Mouse (Mus musculus): ENCODE measurements around the gene Surf2. TPM values are rescaled to one million over a fixed set of nuclear protein-coding genes. Genes with fewer than 3 reads are reported as not detected.
A peak's percentile ranks its signal among the peaks of the same experiment; 100 is the strongest.

The Surf2 gene
- polyA plus RNA-seq, 1 experiment from 2014 or later = 44.5 TPM

GRCm38 (mm10) chr2:26927745-26928476, 11.7 kb downstream of the Surf2 start:
- H3K27ac ChIP-seq (ENCODE audit: low read depth, low read length) = no peak overlapping the region
- DNase-seq (ENCODE audit: low spot score) = no peak
- 92% methylated on average over 6 of the region's 6 CpGs for WGBS
- no peaks in the 10 kb centered on the region for H3K9me3 ChIP-seq (ENCODE audit: control insufficient read depth, low read length)
- H3K4me2 ChIP-seq (ENCODE audit: low read depth, low read length, severe bottlenecking) = no peak overlapping the region
- ATAC-seq (replicated peaks; ENCODE audit: low FRiP score) = no peak
- H3K4me1 ChIP-seq (replicated peaks; ENCODE audit: control insufficient read depth, insufficient read depth, low read length) = peaks cover 8% of the 10 kb centered on the region
- no peaks in the 10 kb centered on the region for H3K27me3 ChIP-seq (ENCODE audit: control insufficient read depth, insufficient read depth, low read length)
- H3K4me3 ChIP-seq (ENCODE audit: low read depth, low read length) = no peak overlapping the region
- H3K36me3 ChIP-seq (ENCODE audit: control insufficient read depth, insufficient read depth, low read length) = peaks cover 11% of the 10 kb centered on the region
- no peak overlapping the region for H3K9ac ChIP-seq (ENCODE audit: low read length)

- peaks cover under 1% of the 10 kb centered on the region; the same call in 1 of the 2 replicates for H3K36me3 ChIP-seq (ENCODE audit: control insufficient read depth, insufficient read depth, low read length)
- WGBS = 55% methylated on average over 1 of the region's 1 CpGs
- no peak overlapping the region; the same call in 1 of the 2 replicates for H3K9ac ChIP-seq (ENCODE audit: low read length)
- DNase-seq (ENCODE audit: low spot score) (no peak), ATAC-seq (replicated peaks; ENCODE audit: low FRiP score) (no peak)
- no peaks in the 10 kb centered on the region for H3K27me3 ChIP-seq (ENCODE audit: control insufficient read depth, insufficient read depth, low read length)
- no peak overlapping the region for H3K27ac ChIP-seq (ENCODE audit: low read depth, low read length)
- H3K9me3 ChIP-seq (ENCODE audit: control insufficient read depth, low read length) = no peaks in the 10 kb centered on the region
- no peak overlapping the region for H3K4me3 ChIP-seq (ENCODE audit: low read depth, low read length)
- H3K4me1 ChIP-seq (replicated peaks; ENCODE audit: control insufficient read depth, insufficient read depth, low read length) = peaks cover 8% of the 10 kb centered on the region
- H3K4me2 ChIP-seq (ENCODE audit: low read depth, low read length, severe bottlenecking) = no peak overlapping the region
Observed at GRCm38 (mm10) chr2:26930390-26930789, 14.2 kb downstream of the Surf2 start.

- peak; percentile 49 for ATAC-seq (replicated peaks; ENCODE audit: low FRiP score)
Observed at GRCm38 (mm10) chr2:26932473-26933303, 16.5 kb downstream of the Surf2 start.

GRCm38 (mm10) chr2:26933304-26934055, 17.3 kb downstream of the Surf2 start, which contains the start of the genes Surf4 and Stkld1:
TSS of gene Surf4 (minus strand) at chr2:26933928.
TSS of gene Stkld1 (plus strand) at chr2:26934047.
- H3K4me3 ChIP-seq (ENCODE audit: low read depth, low read length) = peak within 1 kb of the TSS; percentile 95
- DNase-seq (ENCODE audit: low spot score) (peak; percentile 98), ATAC-seq (replicated peaks; ENCODE audit: low FRiP score) (peak; percentile 95)
- H3K36me3 ChIP-seq (ENCODE audit: control insufficient read depth, insufficient read depth, low read length) = no peaks in the 10 kb centered on the region
- H3K9me3 ChIP-seq (ENCODE audit: control insufficient read depth, low read length) = no peaks in the 10 kb centered on the region
- under 1% methylated on average over 65 of the region's 70 CpGs for WGBS
- peak within 1 kb of the TSS; percentile 62 for H3K27ac ChIP-seq (ENCODE audit: low read depth, low read length)
- no peaks in the 10 kb centered on the region for H3K27me3 ChIP-seq (ENCODE audit: control insufficient read depth, insufficient read depth, low read length)
- H3K4me2 ChIP-seq (ENCODE audit: low read depth, low read length, severe bottlenecking) = peak within 1 kb of the TSS; percentile 72
- H3K9ac ChIP-seq (ENCODE audit: low read length) = peak within 1 kb of the TSS; percentile 95
- H3K4me1 ChIP-seq (replicated peaks; ENCODE audit: control insufficient read depth, insufficient read depth, low read length) = peaks cover 8% of the 10 kb centered on the region

More at GRCm38 (mm10) chr2:26932473-26933303, 16.5 kb downstream of the Surf2 start:
- H3K4me3 ChIP-seq (ENCODE audit: low read depth, low read length) = peak overlapping the region; percentile 95
- no peaks in the 10 kb centered on the region for H3K27me3 ChIP-seq (ENCODE audit: control insufficient read depth, insufficient read depth, low read length)
- peak overlapping the region; percentile 62 for H3K27ac ChIP-seq (ENCODE audit: low read depth, low read length)
- H3K9me3 ChIP-seq (ENCODE audit: control insufficient read depth, low read length) = no peaks in the 10 kb centered on the region
- WGBS = 3% methylated on average over 43 of the region's 49 CpGs
- no peaks in the 10 kb centered on the region for H3K36me3 ChIP-seq (ENCODE audit: control insufficient read depth, insufficient read depth, low read length)
- peak overlapping the region; percentile 72 for H3K4me2 ChIP-seq (ENCODE audit: low read depth, low read length, severe bottlenecking)
- H3K9ac ChIP-seq (ENCODE audit: low read length) = peak overlapping the region; percentile 95
- DNase-seq (ENCODE audit: low spot score) = no peak
- H3K4me1 ChIP-seq (replicated peaks; ENCODE audit: control insufficient read depth, insufficient read depth, low read length) = peaks cover 8% of the 10 kb centered on the region

GRCm38 (mm10) chr2:26935286-26935685, 19.1 kb downstream of the Surf2 start:
- 100% methylated on average over 2 of the region's 2 CpGs for WGBS
- Histone ChIP-seq H3K4me2 (ENCODE audit: low read depth, low read length, severe bottlenecking) (no peak overlapping the region), H3K27me3 (ENCODE audit: control insufficient read depth, insufficient read depth, low read length) (no peaks in the 10 kb centered on the region), H3K9me3 (ENCODE audit: control insufficient read depth, low read length) (no peaks in the 10 kb centered on the region), H3K4me3 (ENCODE audit: low read depth, low read length) (no peak overlapping the region), H3K4me1 (replicated peaks; ENCODE audit: control insufficient read depth, insufficient read depth, low read length) (peaks cover 8% of the 10 kb centered on the region), H3K36me3 (ENCODE audit: control insufficient read depth, insufficient read depth, low read length) (no peaks in the 10 kb centered on the region), H3K9ac (ENCODE audit: low read length) (no peak overlapping the region), H3K27ac (ENCODE audit: low read depth, low read length) (no peak overlapping the region)
- no peak for DNase-seq (ENCODE audit: low spot score)
- no peak for ATAC-seq (replicated peaks; ENCODE audit: low FRiP score)

- WGBS = 82% methylated on average over 1 of the region's 1 CpGs
Observed at GRCm38 (mm10) chr2:26936425-26936824, 20.3 kb downstream of the Surf2 start.

GRCm38 (mm10) chr2:26941539-26941938, 25.4 kb downstream of the Surf2 start:
- Histone ChIP-seq H3K4me1 (replicated peaks; ENCODE audit: control insufficient read depth, insufficient read depth, low read length) (no peaks in the 10 kb centered on the region), H3K4me3 (ENCODE audit: low read depth, low read length) (no peak overlapping the region), H3K9ac (ENCODE audit: low read length) (no peak overlapping the region), H3K27me3 (ENCODE audit: control insufficient read depth, insufficient read depth, low read length) (no peaks in the 10 kb centered on the region), H3K36me3 (ENCODE audit: control insufficient read depth, insufficient read depth, low read length) (no peaks in the 10 kb centered on the region), H3K27ac (ENCODE audit: low read depth, low read length) (no peak overlapping the region), H3K9me3 (ENCODE audit: control insufficient read depth, low read length) (no peaks in the 10 kb centered on the region), H3K4me2 (ENCODE audit: low read depth, low read length, severe bottlenecking) (no peak overlapping the region)
- DNase-seq (ENCODE audit: low spot score) (no peak), ATAC-seq (replicated peaks; ENCODE audit: low FRiP score) (no peak)
- 53% methylated on average over 5 of the region's 5 CpGs for WGBS

More at GRCm38 (mm10) chr2:26936425-26936824, 20.3 kb downstream of the Surf2 start:
- H3K4me2 ChIP-seq (ENCODE audit: low read depth, low read length, severe bottlenecking) = no peak overlapping the region
- no peak overlapping the region for H3K9ac ChIP-seq (ENCODE audit: low read length)
- no peak for ATAC-seq (replicated peaks; ENCODE audit: low FRiP score)
- H3K4me1 ChIP-seq (replicated peaks; ENCODE audit: control insufficient read depth, insufficient read depth, low read length) = peaks cover 8% of the 10 kb centered on the region
- H3K4me3 ChIP-seq (ENCODE audit: low read depth, low read length) = no peak overlapping the region
- H3K36me3 ChIP-seq (ENCODE audit: control insufficient read depth, insufficient read depth, low read length) = no peaks in the 10 kb centered on the region
- no peak overlapping the region for H3K27ac ChIP-seq (ENCODE audit: low read depth, low read length)
- DNase-seq (ENCODE audit: low spot score) = no peak
- no peaks in the 10 kb centered on the region for H3K27me3 ChIP-seq (ENCODE audit: control insufficient read depth, insufficient read depth, low read length)
- no peaks in the 10 kb centered on the region for H3K9me3 ChIP-seq (ENCODE audit: control insufficient read depth, low read length)

- Histone ChIP-seq H3K27ac (ENCODE audit: low read depth, low read length) (no peak overlapping the region), H3K4me2 (ENCODE audit: low read depth, low read length, severe bottlenecking) (no peak overlapping the region), H3K4me1 (replicated peaks; ENCODE audit: control insufficient read depth, insufficient read depth, low read length) (no peaks in the 10 kb centered on the region), H3K9me3 (ENCODE audit: control insufficient read depth, low read length) (no peaks in the 10 kb centered on the region), H3K9ac (ENCODE audit: low read length) (no peak overlapping the region), H3K27me3 (ENCODE audit: control insufficient read depth, insufficient read depth, low read length) (no peaks in the 10 kb centered on the region), H3K36me3 (ENCODE audit: control insufficient read depth, insufficient read depth, low read length) (no peaks in the 10 kb centered on the region), H3K4me3 (ENCODE audit: low read depth, low read length) (no peak overlapping the region)
- ATAC-seq (replicated peaks; ENCODE audit: low FRiP score) = no peak
- WGBS = 82% methylated on average over 3 of the region's 3 CpGs
- no peak for DNase-seq (ENCODE audit: low spot score)
Observed at GRCm38 (mm10) chr2:26943253-26943652, 27.1 kb downstream of the Surf2 start.

Data from forebrain, embryonic 11.5 days (tissue).